Mouse (Mus musculus) yolk sac, embryonic 10.5 days (tissue): Measurements from ENCODE around the gene Pde4c.

Source experiments
- DNase-seq: peaks from one replicate; pipeline ENCODE4 v3.0.0-alpha.2; 2017; ENCODE audit warnings: low spot score

Pde4c gene

GRCm38 (mm10) chr8:70723486-70724210 is at the start of gene Pde4c:
Pde4c (plus strand) TSS chr8:70723720.
- peak; percentile 89 for DNase-seq

DNA sequence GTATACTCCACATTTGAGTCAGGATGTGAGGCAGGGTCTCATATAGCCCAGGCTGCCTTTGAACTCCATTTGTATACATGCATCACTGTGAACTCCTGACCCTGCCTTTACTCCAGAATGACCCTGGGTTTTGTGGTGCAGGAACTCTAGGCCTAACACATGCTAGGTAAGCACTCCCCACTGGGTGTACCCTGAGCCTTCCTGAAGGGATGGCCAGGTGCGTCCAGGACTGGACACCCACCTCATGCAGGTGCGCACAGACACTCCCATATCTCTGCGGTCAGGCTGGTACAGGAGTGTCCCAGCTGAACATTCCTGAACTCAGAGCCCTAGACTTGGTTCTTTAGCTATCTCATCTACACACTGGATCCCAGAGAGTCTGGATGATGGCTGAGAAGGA is 49.4 kb upstream of the Pde4c start:
- DNase-seq, result no peak

DNA sequence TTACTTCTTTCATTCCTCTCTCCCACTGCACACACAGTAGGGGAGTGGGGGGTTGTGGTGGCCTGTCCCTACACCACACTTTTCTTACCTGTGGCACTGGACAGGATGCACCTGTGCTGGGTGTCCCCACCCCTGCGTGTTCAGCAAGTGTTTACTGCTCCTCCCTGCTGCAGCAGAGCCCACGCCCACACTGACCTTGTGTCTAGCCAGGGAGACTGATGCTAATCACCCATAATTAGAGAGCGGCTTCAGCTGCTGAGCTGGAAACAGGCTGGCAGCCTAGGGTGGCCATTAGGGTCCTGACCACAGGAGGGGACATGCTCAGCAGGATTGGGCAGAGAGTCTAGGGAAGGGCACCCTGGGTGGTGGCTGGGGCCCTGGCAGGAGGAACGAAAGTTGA is 48.8 kb upstream of the Pde4c start:
- no peak for DNase-seq

DNA sequence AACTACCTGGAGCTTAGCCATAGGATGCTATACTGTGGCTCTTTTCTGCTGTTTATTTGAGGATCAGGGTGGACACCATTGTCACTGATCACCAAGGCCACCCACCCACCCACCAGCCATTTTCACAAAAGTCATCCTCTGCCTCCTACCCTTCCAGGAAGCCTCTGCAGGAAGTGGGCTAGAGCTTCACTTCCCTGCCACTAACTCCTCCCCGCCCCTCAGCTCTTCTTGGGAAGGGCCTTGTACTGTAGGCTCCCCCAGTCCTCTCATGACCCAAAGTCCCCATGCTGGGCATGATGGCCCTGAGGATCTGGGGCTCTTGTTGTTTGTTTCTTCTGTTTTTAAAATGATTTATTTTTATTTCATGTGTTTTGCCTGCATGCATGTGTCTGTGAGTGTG is 48.2 kb upstream of the Pde4c start:
- DNase-seq, result no peak

DNA sequence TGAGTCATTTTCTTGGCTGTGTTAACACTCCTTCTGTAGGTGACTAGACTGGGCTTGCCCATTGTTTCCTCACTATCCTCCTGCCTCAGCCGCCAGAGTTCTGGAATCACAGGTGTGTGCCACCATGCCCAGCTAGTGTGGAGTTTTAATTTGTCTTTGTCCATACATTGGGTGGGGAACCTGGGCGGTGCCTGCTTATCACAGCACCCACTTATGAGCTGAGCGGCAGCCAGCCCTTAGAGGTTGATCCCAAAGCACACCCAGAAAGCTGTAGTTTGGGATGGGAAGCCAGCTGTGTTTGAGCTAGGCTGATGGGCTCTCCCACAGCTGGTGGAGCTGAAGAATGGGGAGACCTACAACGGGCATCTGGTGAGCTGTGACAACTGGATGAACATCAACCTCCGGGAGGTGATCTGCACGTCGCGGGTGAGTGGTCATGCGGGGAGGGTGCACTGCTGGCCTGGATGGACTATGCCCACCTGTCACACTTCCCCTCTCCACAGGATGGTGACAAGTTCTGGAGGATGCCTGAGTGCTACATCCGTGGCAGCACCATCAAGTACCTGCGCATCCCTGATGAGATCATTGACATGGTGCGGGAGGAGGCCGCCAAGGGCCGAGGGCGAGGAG is 46.0 kb upstream of the Pde4c start:
- no peak for DNase-seq

DNA sequence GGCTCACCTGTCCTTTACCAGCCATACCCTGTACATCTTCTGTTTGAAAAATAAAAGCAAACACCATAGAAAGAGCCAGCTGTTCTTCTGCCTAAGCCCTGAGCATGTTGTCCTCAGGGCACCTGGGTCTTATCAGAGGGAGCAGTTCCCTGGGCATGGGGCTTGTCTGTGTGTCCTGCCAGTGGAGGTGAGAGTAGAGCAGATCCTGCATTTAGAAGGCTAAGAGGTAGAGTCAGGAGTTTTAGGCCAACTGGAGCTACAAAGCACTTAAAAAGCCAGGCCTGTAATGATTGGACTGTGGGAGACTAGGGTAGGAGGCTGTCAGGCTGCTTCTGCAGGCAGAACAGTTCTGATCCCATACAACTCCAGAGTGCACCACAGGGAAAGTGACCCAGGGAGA is 44.8 kb upstream of the Pde4c start:
- no peak for DNase-seq

DNA sequence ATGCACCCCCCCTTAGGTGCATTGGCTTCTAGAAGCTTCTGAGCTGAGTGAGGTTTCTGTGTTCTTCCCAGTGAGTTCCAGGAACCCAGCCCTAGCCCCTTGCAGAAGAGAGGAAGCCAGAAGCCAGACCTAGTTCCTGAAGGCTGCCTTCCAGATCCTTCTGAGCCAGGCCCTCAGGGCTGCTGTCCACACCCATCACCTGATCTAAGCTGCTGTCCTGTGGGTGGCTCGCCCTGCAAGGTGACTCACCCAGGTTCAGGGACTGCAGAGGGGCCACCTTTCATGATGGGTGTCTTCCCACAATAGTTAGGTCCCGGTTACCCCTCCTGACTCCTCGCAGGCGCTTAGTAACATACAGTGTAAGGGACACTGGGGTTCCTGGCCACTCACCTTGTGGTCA is 44.1 kb upstream of the Pde4c start:
- no peak for DNase-seq

GRCm38 (mm10) chr8:70680039-70680438 is 43.5 kb upstream of the Pde4c start:
- DNase-seq, result no peak

- DNase-seq, result no peak
These were observed 42.1 kb upstream of the Pde4c start for GRCm38 (mm10) chr8:70681410-70681809.

DNA sequence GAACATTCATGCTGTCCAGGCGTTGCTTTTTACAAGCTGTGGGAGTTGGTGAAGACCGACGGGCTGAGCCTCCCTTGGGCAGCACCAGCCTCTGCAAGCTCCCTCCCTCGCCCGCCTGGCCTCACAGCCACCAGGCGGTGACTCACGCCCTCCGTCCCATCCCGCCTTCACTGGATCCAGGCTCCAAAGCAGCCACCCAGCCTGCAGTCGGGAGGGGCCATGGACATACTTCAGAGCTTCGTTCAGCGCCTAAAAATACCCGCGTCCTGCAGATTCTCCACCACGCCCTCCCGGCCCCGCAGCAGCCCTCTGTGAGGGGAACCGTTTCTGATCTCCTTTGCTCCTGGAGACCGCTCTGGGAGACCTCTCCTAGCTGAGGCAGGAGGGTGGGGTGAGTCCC is 41.3 kb upstream of the Pde4c start:
- DNase-seq, result no peak

DNA sequence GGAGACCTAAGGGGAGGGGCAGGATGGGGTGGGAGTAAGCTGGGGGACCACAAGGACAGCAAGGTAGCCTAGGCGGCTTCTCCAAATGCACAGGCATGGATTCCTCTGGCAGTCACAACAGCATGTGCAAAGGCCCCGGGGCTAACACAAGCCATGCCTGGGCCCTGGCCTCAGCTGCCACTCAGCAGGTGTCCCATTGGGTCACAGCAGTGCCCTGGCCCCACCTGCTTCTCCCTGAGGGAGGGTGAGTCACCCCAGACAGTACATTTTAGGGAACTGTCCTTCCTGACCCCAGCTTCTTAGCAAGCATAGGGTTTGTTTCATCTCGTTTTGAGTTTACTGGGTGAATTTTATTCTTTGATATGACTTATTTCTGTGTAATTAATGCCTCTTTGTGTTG is 40.8 kb upstream of the Pde4c start:
- no peak for DNase-seq

DNA sequence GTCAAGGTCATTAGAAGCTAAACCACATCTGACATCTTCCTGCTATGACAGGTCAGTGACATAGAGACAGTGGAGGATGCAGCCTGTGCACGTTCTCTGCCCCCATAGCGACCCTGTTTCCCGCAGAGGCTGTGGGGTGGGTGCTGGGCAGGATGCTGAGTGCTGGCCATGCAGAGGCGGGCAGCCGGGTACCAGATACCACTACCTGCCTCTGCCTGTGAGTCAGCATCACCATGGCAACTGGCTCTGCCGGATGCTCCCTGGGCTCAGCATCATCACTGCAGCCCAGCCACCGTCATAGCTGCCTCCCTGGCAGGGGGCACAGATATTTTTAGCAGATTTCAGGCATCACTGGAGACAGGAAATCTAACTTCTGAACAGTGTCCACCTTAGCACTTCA is 39.2 kb upstream of the Pde4c start:
- no peak for DNase-seq

GRCm38 (mm10) chr8:70687576-70687975 is 35.9 kb upstream of the Pde4c start:
- no peak for DNase-seq

- DNase-seq, result no peak
These were observed 35.4 kb upstream of the Pde4c start for GRCm38 (mm10) chr8:70688136-70688535.

DNA sequence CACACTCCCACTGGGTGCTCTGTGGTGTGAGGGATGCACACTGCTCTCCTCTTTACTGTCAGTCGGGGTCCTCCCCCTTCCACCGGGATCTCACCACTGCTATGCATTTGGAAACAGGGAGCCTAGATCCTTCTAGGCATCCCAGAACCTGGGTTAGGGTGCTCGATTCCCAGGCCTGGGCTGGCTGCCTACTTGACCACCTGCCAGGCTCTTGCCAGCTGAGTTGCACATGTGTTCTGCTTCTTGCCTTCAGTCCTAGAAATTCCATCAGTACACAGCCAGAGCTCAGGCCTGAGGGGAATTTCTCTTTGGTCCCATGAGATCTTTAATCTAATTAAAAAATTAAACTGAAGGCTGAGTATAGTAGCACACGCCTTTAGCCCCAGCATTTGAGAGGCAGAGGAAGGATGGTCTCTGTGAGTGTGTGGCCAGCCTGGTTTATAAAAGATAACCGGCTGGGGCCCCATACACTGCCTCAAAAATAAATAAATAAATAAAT is 33.6 kb upstream of the Pde4c start:
- DNase-seq, result no peak

- DNase-seq, result no peak
These were observed 32.3 kb upstream of the Pde4c start for GRCm38 (mm10) chr8:70691230-70691629.

- DNase-seq, result peak; percentile 89
These were observed 31.7 kb upstream of the Pde4c start for GRCm38 (mm10) chr8:70691727-70692231.

DNA sequence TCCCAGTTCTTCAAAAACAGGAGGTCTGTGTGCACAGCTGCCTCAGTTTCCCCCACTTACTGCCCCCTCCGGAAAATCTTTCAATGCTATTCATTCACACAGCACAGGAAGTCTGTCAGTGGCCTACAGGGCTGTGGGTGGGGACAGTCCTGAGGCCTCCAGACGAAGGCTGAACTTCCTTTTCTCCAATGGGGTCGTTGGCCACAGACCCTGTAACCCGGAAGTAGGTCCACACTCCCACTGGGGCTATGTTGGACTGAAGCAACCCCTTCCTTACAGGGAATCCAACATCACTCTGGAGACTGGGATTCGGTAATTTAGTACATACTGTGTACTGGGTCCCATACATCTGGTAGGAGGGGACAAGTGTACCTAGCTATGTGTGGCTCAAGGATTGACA is 29.9 kb upstream of the Pde4c start:
- DNase-seq, result no peak

DNA sequence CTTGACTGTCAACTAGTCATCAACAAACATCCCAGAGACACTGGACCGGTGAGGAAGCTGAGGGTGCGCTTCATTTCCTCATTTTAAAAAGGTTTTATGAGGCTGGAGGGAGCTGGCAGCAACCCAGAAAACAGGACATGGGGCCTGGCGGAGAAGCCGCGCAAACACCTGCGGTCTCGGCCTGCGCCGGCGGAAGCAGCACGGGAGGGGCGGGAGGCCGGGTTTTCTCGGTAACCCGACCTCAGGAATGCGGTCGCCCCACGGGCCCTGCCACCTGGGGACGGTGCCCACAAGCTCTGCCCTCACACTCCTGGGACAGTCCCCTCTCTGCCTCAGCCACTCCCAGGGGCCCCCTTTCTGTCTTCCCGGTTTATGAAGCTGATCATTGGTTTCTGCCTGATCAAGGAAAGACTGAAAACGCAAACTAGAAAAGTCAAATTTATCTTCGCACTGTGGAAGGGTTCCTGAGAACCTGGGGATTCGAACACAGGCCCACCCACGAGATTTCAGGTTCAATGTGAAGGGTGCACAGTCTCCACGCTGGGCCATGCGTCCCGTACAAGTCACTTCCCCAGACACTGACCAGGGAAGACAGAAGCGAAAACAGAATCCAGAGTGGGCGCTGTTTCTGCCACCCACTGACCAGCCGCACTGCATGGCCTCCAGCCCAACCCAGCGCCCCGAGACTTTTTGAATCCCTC is 28.1 kb upstream of the Pde4c start:
- no peak for DNase-seq

DNA sequence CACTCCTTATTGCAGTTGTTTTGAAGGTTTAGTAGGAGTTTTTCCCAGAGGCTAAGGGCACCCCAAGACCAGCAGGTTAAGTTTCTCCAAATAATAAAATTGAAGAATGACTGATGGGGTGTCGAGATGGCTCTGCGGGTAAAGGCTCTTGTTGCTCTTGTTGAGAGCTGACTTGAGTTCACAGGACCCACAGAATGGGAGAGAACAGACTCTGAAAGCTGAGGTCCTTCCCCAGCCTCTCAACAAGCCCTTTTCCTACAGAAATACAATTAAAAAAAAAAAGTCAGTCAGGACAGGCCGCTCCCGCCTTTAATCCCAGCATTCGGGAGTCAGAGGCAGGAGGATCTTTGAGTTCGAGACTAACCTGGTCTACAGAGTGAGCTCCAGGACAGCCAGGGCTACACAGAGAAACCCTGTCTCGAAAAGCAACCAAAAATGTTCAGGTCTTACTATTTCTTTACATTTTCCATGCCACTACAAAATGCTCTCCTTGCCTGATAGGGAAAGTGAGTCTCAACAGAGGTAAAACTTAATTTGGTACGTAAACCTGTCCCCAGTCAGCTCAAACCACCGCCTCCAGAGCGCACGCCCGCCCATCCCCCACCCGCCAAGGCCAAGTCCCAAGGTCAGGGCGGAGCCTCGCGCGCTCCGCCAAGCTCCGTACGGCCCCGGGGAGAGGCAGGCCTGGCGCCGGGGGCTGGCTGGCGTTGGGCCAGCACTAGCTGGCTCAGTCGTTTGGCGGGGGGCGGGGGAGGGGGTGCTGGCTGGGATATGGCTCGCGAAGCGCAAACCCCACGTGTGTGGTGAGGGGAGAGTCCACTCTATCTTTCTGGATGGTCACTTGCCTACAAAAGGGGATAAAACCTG is 27.3 kb upstream of the Pde4c start:
- peak; percentile 84 for DNase-seq

GRCm38 (mm10) chr8:70696946-70697345 is 26.6 kb upstream of the Pde4c start:
- no peak for DNase-seq
